In the genomic region with DNA sequence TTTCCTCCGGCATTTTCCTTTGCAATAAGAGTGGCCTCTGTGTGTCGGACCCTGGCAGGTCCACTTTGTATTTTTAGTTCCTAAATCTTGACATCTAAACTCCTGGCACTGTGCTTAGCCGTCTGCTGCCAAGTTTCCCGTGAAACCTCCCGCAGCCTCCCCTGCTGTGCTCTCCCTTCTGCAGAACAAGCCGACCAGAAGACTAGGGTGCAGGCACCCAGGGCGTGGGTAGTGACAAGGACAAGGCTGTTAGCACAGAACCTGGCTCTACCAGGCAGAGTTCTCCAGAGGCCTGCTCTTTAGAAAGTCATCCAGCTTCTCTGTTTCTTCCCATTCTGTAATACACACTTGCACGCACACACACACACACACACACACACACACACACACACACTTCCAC, we compare ENCODE assay signal across 26 mouse cellular contexts.
A peak's percentile ranks its signal among the peaks of the same experiment; 100 is the strongest.
DNase-seq lines count a peak whose midpoint lies in the region; ATAC-seq and TF ChIP-seq lines count a peak whose summit lies in the region.
"Had no signal": no experiment of that assay in that cellular context is flagged by ENCODE, and none has a peak within 500 bp of the region (broad histone marks: within the 10 kb centered on the region; RNA-seq: fewer than 3 reads in every experiment).

No protein-coding gene starts in this region.

- H3K4me3 ChIP-seq in kidney, adult 2 months (ENCODE audit: insufficient read depth, low read depth, low read length): no peak overlapping the region
- no peak overlapping the region for H3K4me3 ChIP-seq in kidney, embryonic 16.5 days (ENCODE audit: low read length)
- H3K4me3 ChIP-seq: embryonic facial prominence, embryonic 12.5 days; embryonic facial prominence, embryonic 15.5 days; heart, embryonic 12.5 days; heart, embryonic 15.5 days; hindbrain, embryonic 10.5 days; hindbrain, embryonic 13.5 days had no signal

- no peak overlapping the region for H3K9ac ChIP-seq in kidney, embryonic 16.5 days (replicated peaks; ENCODE audit: low read length)
- H3K9ac ChIP-seq: embryonic facial prominence, embryonic 12.5 days; embryonic facial prominence, embryonic 15.5 days; forebrain, postnatal 0 days; heart, embryonic 12.5 days; heart, embryonic 15.5 days; hindbrain, embryonic 13.5 days had no signal

- WGBS in kidney, adult 2 months: 73% methylated on average over 8 of the region's 8 CpGs
- 85% methylated on average over 8 of the region's 8 CpGs for WGBS in kidney, embryonic 16.5 days

- TF ChIP-seq CTCF in kidney, adult 2 months (conservative IDR thresholded peaks at IDR 0.05; ENCODE audit: insufficient read depth, insufficient read length, low read depth, low read length): no peak

- H3K36me3 ChIP-seq in kidney, adult 2 months (ENCODE audit: control insufficient read depth, insufficient read depth, low read length): no peaks in the 10 kb centered on the region
- H3K36me3 ChIP-seq in kidney, embryonic 16.5 days (ENCODE audit: insufficient read depth, low read length): no peaks in the 10 kb centered on the region
- H3K36me3 ChIP-seq: embryonic facial prominence, embryonic 12.5 days; embryonic facial prominence, embryonic 15.5 days; heart, embryonic 12.5 days; heart, embryonic 15.5 days; hindbrain, embryonic 10.5 days; hindbrain, embryonic 13.5 days had no signal

- no peaks in the 10 kb centered on the region for H3K27me3 ChIP-seq in kidney, adult 2 months (replicated peaks; ENCODE audit: control insufficient read depth, insufficient read depth, low read length)
- no peaks in the 10 kb centered on the region for H3K27me3 ChIP-seq in kidney, embryonic 16.5 days (ENCODE audit: insufficient read depth, low read length)
- H3K27me3 ChIP-seq: embryonic facial prominence, embryonic 12.5 days; embryonic facial prominence, embryonic 15.5 days; heart, embryonic 12.5 days; heart, embryonic 15.5 days; hindbrain, embryonic 13.5 days had no signal

- H3K4me2 ChIP-seq in kidney, embryonic 16.5 days (replicated peaks; ENCODE audit: low read depth, low read length): no peak overlapping the region
- H3K4me2 ChIP-seq: embryonic facial prominence, embryonic 12.5 days; embryonic facial prominence, embryonic 15.5 days; heart, embryonic 12.5 days; heart, embryonic 15.5 days; hindbrain, embryonic 13.5 days had no signal

- no peak for ATAC-seq in kidney, embryonic 16.5 days (ENCODE audit: low FRiP score, low TSS enrichment)
- ATAC-seq: activated CD4-positive, CD25-positive, alpha-beta regulatory T cell, adult 4 months; forebrain, embryonic 14.5 days; forebrain, postnatal 0 days; hindbrain, embryonic 16.5 days had no signal

- no peak overlapping the region for H3K27ac ChIP-seq in kidney, adult 2 months (ENCODE audit: insufficient read depth, low read depth, low read length)
- no peak overlapping the region for H3K27ac ChIP-seq in kidney, embryonic 16.5 days (ENCODE audit: low read length)
- H3K27ac ChIP-seq: embryonic facial prominence, embryonic 12.5 days; embryonic facial prominence, embryonic 15.5 days; heart, embryonic 15.5 days; hindbrain, embryonic 10.5 days; hindbrain, embryonic 13.5 days had no signal

- no peaks in the 10 kb centered on the region for H3K4me1 ChIP-seq in kidney, adult 2 months (ENCODE audit: control insufficient read depth, insufficient read depth, low read length)
- 0 out of 2 replicates have a peak, but pooled peaks cover 6% of the 10 kb centered on the region for H3K4me1 ChIP-seq in kidney, embryonic 16.5 days (ENCODE audit: insufficient read depth, low read length)
- H3K4me1 ChIP-seq: embryonic facial prominence, embryonic 12.5 days; embryonic facial prominence, embryonic 15.5 days; heart, embryonic 12.5 days; heart, embryonic 15.5 days; hindbrain, embryonic 10.5 days; hindbrain, embryonic 13.5 days had no signal

- no peak for TF ChIP-seq POLR2A in kidney, adult 2 months (IDR thresholded peaks at IDR 0.05; ENCODE audit: low read depth, low read length)

- no peaks in the 10 kb centered on the region for H3K9me3 ChIP-seq in kidney, embryonic 16.5 days (ENCODE audit: low read length)
- H3K9me3 ChIP-seq: embryonic facial prominence, embryonic 12.5 days; embryonic facial prominence, embryonic 15.5 days; heart, embryonic 15.5 days; hindbrain, embryonic 10.5 days; hindbrain, embryonic 13.5 days had no signal

- DNase-seq in kidney, adult 2 months: peak; percentile 2
- peak; percentile 36 for DNase-seq in layer of hippocampus, adult 9-11 months
- DNase-seq in layer of hippocampus, postnatal 14 days (ENCODE audit: low spot score in 2 of 2): no peak
- DNase-seq in 3134 (ENCODE audit: extremely low read depth, insufficient read length, low spot score): peak; percentile 19
- peak; percentile 58 for DNase-seq in brain, adult 2 months (ENCODE audit: low read depth, low spot score)
- DNase-seq in thymus, postnatal 25 days: no peak
- DNase-seq: adrenal gland, postnatal 10 days; cerebellum, adult 11 months; cerebellum, adult 2 months; cerebellum, adult 9-11 months; cerebellum, postnatal 25 days; forebrain, postnatal 0 days; gastrocnemius, postnatal 25 days; heart, adult 18-20 months; heart, postnatal 10 days; heart, postnatal 36 days had no signal

Comparison
In these comparisons a context has a peak if more than half of its experiments do, and no peak if none do; other contexts are left out.
1. DNase-seq: peak in kidney, adult 2 months (single experiment), layer of hippocampus, adult 9-11 months (single experiment), 3134 (single experiment) and brain, adult 2 months (single experiment); none in layer of hippocampus, postnatal 14 days (0 of 2) and thymus, postnatal 25 days (single experiment).